Mouse (Mus musculus): ENCODE data around the gene Vmn1r77.
"Not testable (repeated sequence)": the region's sequence is repeated elsewhere in the genome, so short reads cannot be mapped to it uniquely, and the experiment has no call there.

The Vmn1r77 gene

GRCm38 (mm10) chr7:12036452-12036851, at the start of gene Vmn1r77:
Gene Vmn1r77 (plus strand): TSS chr7:12036752.
- not testable (repeated sequence) for ATAC-seq (ENCODE audit: insufficient number of reproducible peaks, low FRiP score, low TSS enrichment)

DNA sequence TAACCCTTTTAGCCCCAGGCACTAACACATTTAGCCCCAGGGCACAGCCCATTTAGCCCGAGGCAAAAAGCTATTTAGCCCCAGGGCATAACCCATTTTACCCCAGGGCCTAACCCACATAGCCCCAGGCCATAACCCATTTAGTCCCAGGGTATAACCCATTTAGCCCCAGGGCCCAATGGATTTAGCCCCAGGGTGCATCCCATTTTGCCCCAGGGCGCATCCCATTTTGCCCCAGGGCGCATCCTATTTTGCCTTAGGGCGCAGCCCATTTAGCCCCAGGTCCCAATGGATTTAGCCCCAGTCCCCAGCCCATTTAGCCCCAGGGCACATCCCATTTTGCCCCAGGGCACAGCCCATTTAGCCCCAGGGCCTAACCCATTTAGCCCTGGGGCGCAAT, 25.1 kb upstream of the Vmn1r77 start:
- not testable (repeated sequence) for ATAC-seq (ENCODE audit: insufficient number of reproducible peaks, low FRiP score, low TSS enrichment)

DNA sequence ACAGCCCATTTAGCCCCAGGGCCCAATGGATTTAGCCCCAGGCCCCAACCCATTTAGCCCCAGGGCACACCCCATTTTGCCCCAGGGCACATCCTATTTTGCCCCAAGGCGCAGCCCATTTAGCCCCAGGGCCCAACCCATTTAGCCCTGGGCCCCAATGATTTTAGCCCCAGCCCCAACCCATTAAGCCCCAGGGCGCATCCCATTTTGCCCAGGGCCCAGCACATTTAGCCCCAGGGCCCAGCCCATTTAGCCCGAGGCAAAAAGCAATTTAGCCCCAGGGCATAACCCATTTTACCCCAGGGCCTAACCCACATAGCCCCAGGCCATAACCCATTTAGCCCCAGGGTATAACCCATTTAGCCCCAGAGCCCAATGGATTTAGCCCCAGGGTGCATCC, 24.2 kb upstream of the Vmn1r77 start:
- ATAC-seq (ENCODE audit: insufficient number of reproducible peaks, low FRiP score, low TSS enrichment), result not testable (repeated sequence)

DNA sequence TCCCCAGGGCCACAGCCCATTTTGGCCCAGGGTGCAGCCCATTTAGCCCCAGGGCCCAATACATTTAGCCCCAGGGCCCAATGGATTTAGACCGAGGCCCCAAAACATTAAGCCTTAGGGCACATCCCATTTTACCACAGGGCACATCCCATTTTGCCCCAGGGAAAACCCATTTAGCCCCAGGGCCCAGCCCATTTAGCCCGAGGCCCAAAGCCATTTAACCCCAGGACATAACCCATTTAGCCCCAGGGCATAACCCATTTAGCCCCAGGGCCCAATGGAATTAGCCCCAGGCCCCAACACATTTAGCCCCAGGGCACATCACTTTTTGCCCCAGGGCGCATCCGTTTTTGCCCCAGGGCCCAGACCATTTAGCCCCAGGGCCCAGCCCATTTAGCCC, 23.4 kb upstream of the Vmn1r77 start:
- no peak for ATAC-seq (ENCODE audit: insufficient number of reproducible peaks, low FRiP score, low TSS enrichment)

DNA sequence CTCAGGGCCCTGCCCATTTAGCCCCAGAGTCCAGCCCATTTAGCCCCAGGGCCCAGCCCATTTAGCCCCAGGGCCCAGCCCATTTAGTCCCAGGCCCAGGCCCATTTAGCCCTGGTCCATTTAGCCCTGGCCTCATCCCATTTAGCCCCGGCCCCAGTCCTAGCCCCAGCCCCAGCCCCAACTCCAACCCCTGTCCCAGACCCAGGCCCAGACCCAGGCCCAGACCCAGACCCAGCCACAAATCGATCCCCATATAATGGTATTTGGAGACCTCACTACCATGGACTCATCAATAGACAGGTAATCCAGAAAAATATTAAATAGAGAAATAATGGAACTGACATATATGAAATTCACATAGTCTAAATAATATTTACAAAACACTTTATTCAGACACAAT, 18.7 kb upstream of the Vmn1r77 start:
- ATAC-seq (ENCODE audit: insufficient number of reproducible peaks, low FRiP score, low TSS enrichment), result not testable (repeated sequence)

DNA sequence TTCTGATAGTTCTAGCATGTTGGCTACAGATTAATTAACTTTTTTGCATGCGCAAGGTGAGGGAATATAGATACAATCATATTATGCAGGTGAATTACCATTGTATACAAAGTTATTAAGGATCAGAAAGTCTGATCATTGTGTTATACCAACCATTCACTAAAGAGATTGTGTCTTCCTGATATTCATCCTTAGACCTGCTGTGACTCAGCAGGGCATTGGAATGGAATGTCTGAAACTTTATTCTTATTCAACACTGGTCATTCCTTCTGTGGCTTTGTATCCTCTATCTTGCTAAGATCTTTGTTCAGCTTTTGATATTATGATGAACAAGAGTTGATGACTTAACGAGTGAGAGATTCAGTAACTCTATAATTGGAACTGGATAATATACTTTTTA, 4.1 kb downstream of the Vmn1r77 start:
- no peak for ATAC-seq (ENCODE audit: insufficient number of reproducible peaks, low FRiP score, low TSS enrichment)

Measured in cerebellum, adult (tissue).